Mouse (Mus musculus) adrenal gland, postnatal 36 days (tissue): ENCODE data around the gene Fmn2. TPM values are rescaled to one million over a fixed set of nuclear protein-coding genes. Genes with fewer than 3 reads are reported as not detected.

Experiments
- DNase-seq, 2 experiments: peaks; one replicate each; pipeline ENCODE4 v3.0.0; 2021; ENCODE audit warnings: mixed read lengths in 1 of 2
- total RNA-seq, 2 experiments: library from RNA; stranded (reverse); gene quantifications; 2 replicates each; pipeline ENCODE4 v1.2.3; 2021

Gene Fmn2
- total RNA-seq, 2 experiments from 2014 or later = 2.1 to 2.4 TPM

GRCm38 (mm10) chr1:174781037-174781436, 279.4 kb downstream of the Fmn2 start:
- no peak for DNase-seq

GRCm38 (mm10) chr1:174788617-174789016, 287.0 kb downstream of the Fmn2 start:
- no peak for DNase-seq

GRCm38 (mm10) chr1:174811846-174812245, 310.2 kb downstream of the Fmn2 start:
- no peak for DNase-seq

GRCm38 (mm10) chr1:174826562-174826961, 324.9 kb downstream of the Fmn2 start:
- DNase-seq = no peak

GRCm38 (mm10) chr1:174836861-174837260, 335.2 kb downstream of the Fmn2 start:
- no peak for DNase-seq

DNA sequence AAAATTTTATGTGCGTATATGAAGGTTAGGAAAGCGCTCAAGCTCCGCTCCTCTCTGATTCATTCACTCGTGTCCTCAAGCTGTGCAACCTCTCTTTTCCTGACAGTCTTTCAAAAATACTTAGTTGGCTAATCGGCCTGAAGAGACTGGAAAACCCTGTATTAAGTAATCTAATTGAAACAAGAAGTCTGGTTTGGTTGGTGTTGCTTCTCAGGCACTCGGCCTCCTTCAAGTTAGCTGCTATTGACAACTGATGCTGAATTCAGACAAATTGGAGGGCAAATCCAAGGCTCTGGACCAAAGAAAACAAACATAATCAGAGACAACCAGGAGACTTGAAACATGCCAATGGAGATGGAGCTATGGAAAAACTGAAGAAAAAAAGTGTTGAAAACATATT, 343.2 kb downstream of the Fmn2 start:
- no peak for DNase-seq

DNA sequence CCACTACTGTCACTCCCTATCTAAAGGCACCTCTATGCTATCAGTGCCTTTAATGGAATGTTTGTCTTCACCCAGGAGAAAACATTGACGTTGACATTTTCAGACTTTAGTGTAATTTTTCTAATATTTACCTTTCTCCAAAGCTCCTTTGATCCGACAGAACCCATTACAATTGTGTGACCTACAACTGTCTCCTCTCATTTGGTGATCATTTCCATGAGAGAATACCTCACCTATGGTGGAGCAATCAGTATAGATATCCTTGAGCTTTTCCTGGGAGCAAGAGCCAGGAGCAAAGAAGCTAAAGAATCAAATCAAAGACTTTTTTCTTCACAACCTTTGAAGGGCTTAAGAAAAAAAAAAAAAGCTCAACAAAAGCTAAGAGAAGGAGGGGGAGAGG, 354.6 kb downstream of the Fmn2 start:
- DNase-seq = no peak

- DNase-seq = no peak
Observed at GRCm38 (mm10) chr1:174860407-174861118, 358.9 kb downstream of the Fmn2 start.

Other genes starting within 250 kb of the Fmn2 start
- gene Olfr419, start 249.8 kb upstream of the Fmn2 start, total RNA-seq = not detected
- gene Mptx1, start 171.3 kb upstream of the Fmn2 start, total RNA-seq = not detected
- not detected for gene Olfr417, start 136.7 kb upstream of the Fmn2 start, total RNA-seq
- gene Olfr248, start 110.8 kb upstream of the Fmn2 start, total RNA-seq = not detected
- not detected for gene Olfr414, start 77.8 kb upstream of the Fmn2 start, total RNA-seq
- not detected for gene Olfr220, start 59.7 kb upstream of the Fmn2 start, total RNA-seq